Mouse (Mus musculus) lung, embryonic 15.5 days (tissue): Measurements from ENCODE around the gene Serpina1b. TPM values are rescaled to one million over a fixed set of nuclear protein-coding genes. Genes with fewer than 3 reads are reported as not detected.
"Not testable (repeated sequence)": the region's sequence is repeated elsewhere in the genome, so short reads cannot be mapped to it uniquely, and the experiment has no call there.

Source experiments
- ATAC-seq: fragments of 200-750 bp; cut with Nextera tagmentation; 2 replicates; pipeline ENCODE4 v1.8.0; 2017; ENCODE audit warnings: moderate number of reproducible peaks, borderline replicate concordance; ENCODE audit not compliant: low FRiP score, low TSS enrichment; ENCODE audit errors: extremely low read depth
- H3K27ac ChIP-seq: fragments of 300-500 bp; sonication (generic); 2 replicates; pipeline ENCODE4 v1.5.1; 2015; ENCODE audit warnings: moderate library complexity, mild to moderate bottlenecking, inconsistent platforms
- H3K27me3 ChIP-seq: fragments of 300-500 bp; sonication (generic); 2 replicates; pipeline ENCODE4 v1.6.1; 2015; ENCODE audit warnings: inconsistent platforms
- H3K36me3 ChIP-seq: fragments of 300-500 bp; sonication (generic); 2 replicates; pipeline ENCODE4 v1.6.1; 2015; ENCODE audit warnings: inconsistent platforms
- H3K4me1 ChIP-seq: fragments of 300-500 bp; sonication (generic); 2 replicates; pipeline ENCODE4 v1.6.1; 2015; ENCODE audit warnings: inconsistent platforms
- H3K4me2 ChIP-seq: fragments of 300-500 bp; sonication (generic); 2 replicates; pipeline ENCODE4 v1.6.1; 2015; ENCODE audit warnings: inconsistent platforms, mild to moderate bottlenecking, moderate library complexity
- H3K4me3 ChIP-seq: fragments of 300-500 bp; sonication (generic); 2 replicates; pipeline ENCODE4 v1.5.1; 2015; ENCODE audit warnings: mild to moderate bottlenecking, inconsistent platforms
- H3K9ac ChIP-seq: fragments of 300-500 bp; sonication (generic); 2 replicates; pipeline ENCODE4 v1.6.1; 2015; ENCODE audit warnings: inconsistent platforms
- H3K9me3 ChIP-seq: fragments of 300-500 bp; sonication (generic); 2 replicates; pipeline ENCODE4 v1.6.1; 2016; ENCODE audit warnings: inconsistent platforms
- WGBS: fragments of 180-500 bp; shearing (Covaris S2); methylation state at CpG from one replicate; pipeline ENCODE4 v1.1.7; 2015; 5-methylcytosine and 5-hydroxymethylcytosine counted together
- polyA plus RNA-seq: library from polyadenylated mRNA; unstranded; fragments of >200 nt; fragmentation: Nextera tagmentation; extraction: Ambion mirVana; gene quantifications from 2 replicates; pipeline ENCODE4 v1.2.1, GENCODE M21; 2015

Serpina1b gene
- polyA plus RNA-seq, 1 experiment from 2014 or later = 0.77 TPM

GRCm38 (mm10) chr12:103687021-103687420 is 143.2 kb downstream of the Serpina1b start:
- H3K4me1 ChIP-seq = no peaks in the 10 kb centered on the region
- H3K4me3 ChIP-seq = no peak overlapping the region
- no peak for ATAC-seq
- no peaks in the 10 kb centered on the region for H3K9me3 ChIP-seq
- no peaks in the 10 kb centered on the region for H3K36me3 ChIP-seq
- no peak overlapping the region for H3K27ac ChIP-seq
- WGBS = 25% methylated on average over 7 of the region's 7 CpGs
- H3K27me3 ChIP-seq = no peaks in the 10 kb centered on the region
- H3K9ac ChIP-seq = no peak overlapping the region
- H3K4me2 ChIP-seq = no peak overlapping the region

GRCm38 (mm10) chr12:103686050-103686449 is 144.1 kb downstream of the Serpina1b start:
- 61% methylated on average over 3 of the region's 3 CpGs for WGBS
- Histone ChIP-seq H3K9ac (no peak overlapping the region), H3K36me3 (no peaks in the 10 kb centered on the region), H3K4me2 (no peak overlapping the region), H3K4me3 (no peak overlapping the region), H3K4me1 (no peaks in the 10 kb centered on the region), H3K27me3 (no peaks in the 10 kb centered on the region), H3K27ac (no peak overlapping the region), H3K9me3 (no peaks in the 10 kb centered on the region)
- no peak for ATAC-seq

GRCm38 (mm10) chr12:103685386-103685785 is 144.8 kb downstream of the Serpina1b start:
- no peak for ATAC-seq
- WGBS = 17% methylated on average over 3 of the region's 3 CpGs

GRCm38 (mm10) chr12:103683775-103684174 is 146.4 kb downstream of the Serpina1b start:
- Histone ChIP-seq H3K9ac (no peak overlapping the region), H3K4me3 (no peak overlapping the region), H3K36me3 (no peaks in the 10 kb centered on the region), H3K27ac (no peak overlapping the region), H3K4me2 (no peak overlapping the region), H3K27me3 (no peaks in the 10 kb centered on the region), H3K9me3 (no peaks in the 10 kb centered on the region), H3K4me1 (no peaks in the 10 kb centered on the region)
- WGBS = 33% methylated on average over 4 of the region's 4 CpGs
- no peak for ATAC-seq

More at GRCm38 (mm10) chr12:103685386-103685785, 144.8 kb downstream of the Serpina1b start:
- Histone ChIP-seq H3K9me3 (no peaks in the 10 kb centered on the region), H3K4me2 (no peak overlapping the region), H3K4me1 (no peaks in the 10 kb centered on the region), H3K9ac (no peak overlapping the region), H3K27ac (no peak overlapping the region), H3K36me3 (no peaks in the 10 kb centered on the region), H3K27me3 (no peaks in the 10 kb centered on the region), H3K4me3 (no peak overlapping the region)

GRCm38 (mm10) chr12:103681739-103682138 is 148.4 kb downstream of the Serpina1b start:
- Histone ChIP-seq H3K4me2 (no peak overlapping the region), H3K9me3 (no peaks in the 10 kb centered on the region), H3K9ac (no peak overlapping the region), H3K4me3 (no peak overlapping the region), H3K36me3 (no peaks in the 10 kb centered on the region), H3K27ac (no peak overlapping the region), H3K4me1 (no peaks in the 10 kb centered on the region), H3K27me3 (no peaks in the 10 kb centered on the region)
- no peak for ATAC-seq
- 44% methylated on average over 2 of the region's 2 CpGs for WGBS

- Histone ChIP-seq H3K27me3 (no peaks in the 10 kb centered on the region), H3K4me1 (no peaks in the 10 kb centered on the region), H3K4me3 (no peak overlapping the region), H3K36me3 (no peaks in the 10 kb centered on the region), H3K4me2 (no peak overlapping the region), H3K9ac (no peak overlapping the region), H3K27ac (no peak overlapping the region), H3K9me3 (no peaks in the 10 kb centered on the region)
- ATAC-seq = no peak
- WGBS = 73% methylated on average over 2 of the region's 2 CpGs
These were observed 149.0 kb downstream of the Serpina1b start for GRCm38 (mm10) chr12:103681169-103681568.

GRCm38 (mm10) chr12:103679853-103680252 is 150.3 kb downstream of the Serpina1b start:
- not testable (repeated sequence) for H3K4me3 ChIP-seq, ATAC-seq, H3K36me3 ChIP-seq, H3K4me1 ChIP-seq, H3K9me3 ChIP-seq, H3K27me3 ChIP-seq, H3K27ac ChIP-seq, H3K4me2 ChIP-seq, H3K9ac ChIP-seq
- 94% methylated on average over 1 of the region's 1 CpGs for WGBS

Other genes starting within 250 kb of the Serpina1b start
- gene Serpina10, start 198.9 kb downstream of the Serpina1b start, polyA plus RNA-seq = 0.19 and 0.24 TPM in 2 replicates
- gene Serpina6, start 173.2 kb downstream of the Serpina1b start, polyA plus RNA-seq = 1.4 and 10.7 TPM in 2 replicates
- not detected in 2 replicates for gene Serpina16, start 154.2 kb downstream of the Serpina1b start, polyA plus RNA-seq
- not detected in 2 replicates for gene Serpina1f, start 134.8 kb downstream of the Serpina1b start, polyA plus RNA-seq
- 0.15 and 2.3 TPM in 2 replicates for gene Serpina1d, start 56.8 kb downstream of the Serpina1b start, polyA plus RNA-seq
- 0.51 and 4.1 TPM in 2 replicates for gene Serpina1a, start 33.2 kb upstream of the Serpina1b start, polyA plus RNA-seq
- 0.36 and 1.8 TPM in 2 replicates for gene Serpina1c, start 74.5 kb upstream of the Serpina1b start, polyA plus RNA-seq
- gene Serpina1e, start 128.6 kb upstream of the Serpina1b start, polyA plus RNA-seq = 0.40 and 1.1 TPM in 2 replicates
- not detected in 2 replicates for gene Serpina11, start 159.6 kb upstream of the Serpina1b start, polyA plus RNA-seq
- 0.24 and 0.32 TPM in 2 replicates for gene Serpina9, start 183.4 kb upstream of the Serpina1b start, polyA plus RNA-seq
- not detected in 2 replicates for gene Serpina12, start 214.1 kb upstream of the Serpina1b start, polyA plus RNA-seq